Mouse (Mus musculus): ENCODE data around the gene Cd177. TPM values are rescaled to one million over a fixed set of nuclear protein-coding genes. Genes with fewer than 3 reads are reported as not detected.
"Not testable (repeated sequence)": the region's sequence is repeated elsewhere in the genome, so short reads cannot be mapped to it uniquely, and the experiment has no call there.

Cd177 gene
- polyA plus RNA-seq, 1 experiment: not detected

- H3K36me3 ChIP-seq (ENCODE audit: control insufficient read depth, insufficient read depth): no peaks in the 10 kb centered on the region
- H3K4me3 ChIP-seq (ENCODE audit: insufficient read depth, poor library complexity, severe bottlenecking): no peak within 1 kb of the TSS
- TF ChIP-seq MAX (IDR thresholded peaks at IDR 0.05) (no peak), USF1 (IDR thresholded peaks at IDR 0.05; ENCODE audit: low read depth) (no peak), CEBPB (IDR thresholded peaks at IDR 0.05; ENCODE audit: low read depth) (no peak), CTCF (IDR thresholded peaks at IDR 0.05; ENCODE audit: control insufficient read depth, insufficient read depth, insufficient read length) (no peak)
- H3K27me3 ChIP-seq (ENCODE audit: control insufficient read depth, insufficient read depth, insufficient read length): peaks cover 36% of the 10 kb centered on the region
- H3K79me3 ChIP-seq (ENCODE audit: low read depth): no peaks in the 10 kb centered on the region
- no peaks in the 10 kb centered on the region for H3K79me2 ChIP-seq (ENCODE audit: control insufficient read depth, insufficient read depth)
- H3ac ChIP-seq (ENCODE audit: control insufficient read depth, insufficient read length, low read depth): no peak within 1 kb of the TSS
Observed at GRCm38 (mm10) chr7:24708832-24709292, 51.2 kb downstream of the Cd177 start, which contains the start of gene BC049730. Gene BC049730 (plus strand): TSS chr7:24709242.

- peaks cover 16% of the 10 kb centered on the region for H3K27me3 ChIP-seq (ENCODE audit: control insufficient read depth, insufficient read depth, insufficient read length)
- not testable (repeated sequence) for H3K4me3 ChIP-seq (ENCODE audit: insufficient read depth, poor library complexity, severe bottlenecking); H3K79me3 ChIP-seq (ENCODE audit: low read depth); H3ac ChIP-seq (ENCODE audit: control insufficient read depth, insufficient read length, low read depth); H3K36me3 ChIP-seq (ENCODE audit: control insufficient read depth, insufficient read depth); H3K79me2 ChIP-seq (ENCODE audit: control insufficient read depth, insufficient read depth)
Observed at GRCm38 (mm10) chr7:24702841-24703240, 57.3 kb downstream of the Cd177 start.

- not testable (repeated sequence) for H3ac ChIP-seq (ENCODE audit: control insufficient read depth, insufficient read length, low read depth); H3K79me2 ChIP-seq (ENCODE audit: control insufficient read depth, insufficient read depth); H3K4me3 ChIP-seq (ENCODE audit: insufficient read depth, poor library complexity, severe bottlenecking); H3K36me3 ChIP-seq (ENCODE audit: control insufficient read depth, insufficient read depth); H3K79me3 ChIP-seq (ENCODE audit: low read depth)
- H3K27me3 ChIP-seq (ENCODE audit: control insufficient read depth, insufficient read depth, insufficient read length): peaks cover 17% of the 10 kb centered on the region
Observed at GRCm38 (mm10) chr7:24697891-24698290, 62.2 kb downstream of the Cd177 start.

Other genes starting within 250 kb of the Cd177 start
- 0.16 TPM for gene AC161166.1, start 247.9 kb downstream of the Cd177 start, polyA plus RNA-seq (2012; fragmentation: generic; extraction: Trizol)
- 7.9 TPM for gene Irgq, start 229.6 kb downstream of the Cd177 start, polyA plus RNA-seq (2012; fragmentation: generic; extraction: Trizol)
- gene Pinlyp, start 214.2 kb downstream of the Cd177 start, polyA plus RNA-seq (2012; fragmentation: generic; extraction: Trizol): 0.23 TPM
- 57.4 TPM for gene Xrcc1, start 214.0 kb downstream of the Cd177 start, polyA plus RNA-seq (2012; fragmentation: generic; extraction: Trizol)
- 48.0 TPM for gene Ethe1, start 172.8 kb downstream of the Cd177 start, polyA plus RNA-seq (2012; fragmentation: generic; extraction: Trizol)
- 0.35 TPM for gene Zfp575, start 172.7 kb downstream of the Cd177 start, polyA plus RNA-seq (2012; fragmentation: generic; extraction: Trizol)
- gene Phldb3, start 149.5 kb downstream of the Cd177 start, polyA plus RNA-seq (2012; fragmentation: generic; extraction: Trizol): 4.1 TPM
- not detected for gene Lypd3, start 123.8 kb downstream of the Cd177 start, polyA plus RNA-seq (2012; fragmentation: generic; extraction: Trizol)
- gene Tex101, start 83.6 kb downstream of the Cd177 start, polyA plus RNA-seq (2012; fragmentation: generic; extraction: Trizol): not detected
- not detected for gene BC049730, start 51.1 kb downstream of the Cd177 start, polyA plus RNA-seq (2012; fragmentation: generic; extraction: Trizol)
- gene Gm4763, start 33.4 kb downstream of the Cd177 start, polyA plus RNA-seq (2012; fragmentation: generic; extraction: Trizol): not detected
- gene Ceacam10, start 16.9 kb upstream of the Cd177 start, polyA plus RNA-seq (2012; fragmentation: generic; extraction: Trizol): 0.04 TPM
- 25.5 TPM for gene Gm9844, start 101.9 kb upstream of the Cd177 start, polyA plus RNA-seq (2012; fragmentation: generic; extraction: Trizol)
- gene Lypd4, start 109.6 kb upstream of the Cd177 start, polyA plus RNA-seq (2012; fragmentation: generic; extraction: Trizol): not detected
- not detected for gene Dmrtc2, start 109.7 kb upstream of the Cd177 start, polyA plus RNA-seq (2012; fragmentation: generic; extraction: Trizol)
- 3,185 TPM for gene Rps19, start 124.1 kb upstream of the Cd177 start, polyA plus RNA-seq (2012; fragmentation: generic; extraction: Trizol)
- gene Cd79a, start 137.1 kb upstream of the Cd177 start, polyA plus RNA-seq (2012; fragmentation: generic; extraction: Trizol): 0.09 TPM
- gene Arhgef1, start 142.6 kb upstream of the Cd177 start, polyA plus RNA-seq (2012; fragmentation: generic; extraction: Trizol): 84.4 TPM
- gene Gm4881, start 184.2 kb upstream of the Cd177 start, polyA plus RNA-seq (2012; fragmentation: generic; extraction: Trizol): not detected
- 208 TPM for gene Rabac1, start 212.4 kb upstream of the Cd177 start, polyA plus RNA-seq (2012; fragmentation: generic; extraction: Trizol)
- 0.22 TPM for gene Atp1a3, start 245.6 kb upstream of the Cd177 start, polyA plus RNA-seq (2012; fragmentation: generic; extraction: Trizol)

All from C2C12 (cell line).